Mouse (Mus musculus) 416B (cell line): ENCODE data around the gene Psma7.
A peak's percentile ranks its signal among the peaks of the same experiment; 100 is the strongest.

ENCODE experiments used
- DNase-seq: peaks from one replicate; pipeline ENCODE4 v3.0.0; 2011; ENCODE audit warnings: low read depth

Psma7 gene

DNA sequence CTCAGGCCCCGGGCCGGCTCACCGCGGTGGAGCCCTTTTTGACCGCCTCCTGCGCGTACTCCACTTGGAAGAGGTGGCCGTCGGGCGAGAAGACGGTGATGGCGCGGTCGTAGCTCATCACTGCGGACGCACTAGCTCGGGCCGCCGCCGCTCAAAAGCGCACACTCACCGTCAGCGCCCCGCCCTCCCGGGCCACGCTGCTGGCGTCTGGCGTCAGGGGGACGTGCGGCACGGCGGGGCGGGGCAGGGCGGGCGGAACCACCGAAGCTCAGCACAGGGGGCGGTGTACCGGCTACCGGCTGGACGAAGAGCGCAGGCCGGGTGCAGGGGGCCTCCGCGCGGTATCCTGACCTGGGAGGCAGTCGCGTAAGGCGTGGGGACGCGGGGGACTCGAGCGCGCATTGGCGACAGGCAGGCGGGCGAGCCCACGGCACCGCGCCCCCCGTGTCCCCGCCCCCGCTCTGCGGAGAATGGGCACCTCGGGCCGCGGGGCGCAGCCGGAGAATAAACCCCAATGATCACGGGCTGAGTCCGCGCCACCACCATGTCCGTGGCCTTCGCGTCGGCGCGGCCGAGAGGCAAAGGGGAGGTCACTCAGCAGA is at the start of gene Psma7, which contains the start of gene Ss18l1:
Gene Psma7 (minus strand): TSS at position 178 of the 602 bp plus-strand sequence.
Gene Ss18l1 (plus strand): TSS at position 254 of the 602 bp plus-strand sequence.
- DNase-seq = peak; percentile 91

DNA sequence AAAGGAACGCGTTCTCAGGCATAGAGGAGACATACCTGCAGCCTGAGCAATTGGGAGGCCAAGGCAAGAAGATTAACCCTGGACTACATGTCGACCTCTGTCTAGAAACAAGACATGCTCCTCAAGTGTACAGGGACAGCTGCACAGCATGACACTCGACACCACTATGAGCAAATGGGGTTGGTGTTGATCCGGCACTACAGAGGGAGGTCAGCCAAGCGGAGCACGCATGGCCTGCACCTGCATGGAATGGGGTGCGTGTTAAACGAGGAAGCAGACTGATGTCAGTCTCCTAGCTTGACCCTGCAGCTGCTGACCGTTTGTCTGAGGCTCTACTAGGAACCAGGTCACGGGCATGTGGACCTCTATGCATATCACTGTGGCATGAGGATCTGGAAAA is 48.1 kb upstream of the Psma7 start:
- no peak for DNase-seq

DNA sequence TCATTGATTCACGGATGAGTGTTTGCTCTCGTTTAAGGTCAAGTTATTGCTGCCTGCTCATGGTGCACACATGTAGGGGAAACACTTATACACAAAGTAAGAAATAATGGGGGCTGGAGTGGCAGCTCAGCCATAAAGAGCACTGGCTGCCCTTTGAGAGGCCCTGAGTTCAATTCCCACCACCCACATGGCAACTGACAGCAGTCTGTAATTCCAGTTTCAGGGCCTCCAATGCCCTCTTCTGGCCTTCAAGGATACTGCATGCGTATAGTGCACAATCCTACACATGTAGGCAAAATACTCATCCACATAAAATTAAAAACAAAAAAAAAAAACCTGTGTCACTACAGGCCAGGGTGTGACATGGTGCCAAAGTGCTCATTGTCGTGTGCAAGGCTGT is 45.2 kb upstream of the Psma7 start:
- DNase-seq = no peak

DNA sequence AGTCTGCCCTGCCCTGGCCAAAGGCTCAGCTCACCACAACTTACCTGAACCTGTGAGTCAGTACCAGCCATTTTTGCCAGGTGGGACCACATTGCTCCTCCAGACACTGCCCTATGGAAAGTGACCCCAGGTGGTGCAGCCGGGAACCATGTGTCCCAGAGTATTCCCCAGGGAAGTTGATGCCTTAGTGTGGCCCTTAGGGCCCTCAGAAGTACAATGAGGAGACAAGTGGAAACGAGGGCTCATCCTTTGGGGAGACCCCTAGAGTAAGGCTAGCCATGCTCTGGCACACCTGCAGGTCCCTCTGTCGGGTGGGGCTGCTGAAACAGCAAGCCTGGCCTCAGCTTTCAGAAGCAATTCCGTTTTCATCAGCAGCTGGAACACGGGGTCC is 44.4 kb upstream of the Psma7 start:
- no peak for DNase-seq

DNA sequence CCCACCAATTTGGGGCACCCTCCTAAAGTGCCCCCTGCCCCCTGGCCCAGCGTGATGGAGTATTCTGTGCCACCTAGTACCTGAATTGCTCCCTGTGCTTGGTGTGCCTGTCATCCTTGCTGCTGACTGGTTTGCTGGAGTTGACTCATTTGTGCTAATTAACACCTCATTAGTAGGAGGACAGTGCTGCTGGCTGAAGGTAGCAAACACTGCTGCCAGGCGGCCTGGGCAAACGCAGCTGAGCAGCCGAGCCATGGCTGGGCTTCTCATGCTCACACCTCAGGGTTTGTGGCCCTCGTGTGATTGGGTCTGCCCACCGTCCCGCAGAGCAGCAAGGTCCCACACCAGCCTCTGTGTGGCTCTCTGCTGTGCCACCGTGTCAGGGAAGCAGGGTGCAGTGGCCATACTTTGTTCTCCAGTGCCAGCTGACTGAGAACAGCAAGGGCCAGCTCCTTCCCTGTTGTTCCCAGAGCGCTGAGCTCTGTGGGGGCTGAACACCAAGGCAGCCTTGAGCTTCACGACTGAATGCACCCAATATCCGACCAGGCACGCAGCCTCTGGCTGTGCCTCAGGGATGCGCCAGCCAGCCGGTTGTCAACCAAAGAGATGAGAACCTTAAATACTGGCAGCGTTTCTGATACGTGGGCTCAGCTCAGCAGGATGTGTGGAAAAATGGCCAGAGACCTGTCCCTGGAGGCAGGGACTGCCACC is 43.8 kb upstream of the Psma7 start:
- no peak for DNase-seq

DNA sequence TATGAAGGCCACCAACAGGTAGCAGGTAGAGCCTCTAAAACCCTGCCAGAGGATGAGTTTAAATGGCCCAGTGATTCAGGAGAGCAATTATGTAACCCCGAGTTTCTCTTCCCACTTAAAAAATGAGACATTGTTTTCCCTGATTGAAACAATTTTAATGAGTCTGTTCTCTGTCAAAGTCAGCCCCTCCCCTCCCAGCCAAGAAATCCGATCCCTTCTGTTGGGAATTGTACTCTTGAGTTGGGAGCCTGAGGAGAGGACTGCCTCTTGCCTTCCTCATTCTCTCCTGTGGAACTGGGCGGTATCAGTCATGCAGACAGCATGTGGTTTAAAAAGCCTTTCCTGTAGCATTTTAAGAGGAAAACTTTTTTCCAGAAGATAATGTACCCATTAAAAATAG is 42.3 kb upstream of the Psma7 start:
- no peak for DNase-seq

DNA sequence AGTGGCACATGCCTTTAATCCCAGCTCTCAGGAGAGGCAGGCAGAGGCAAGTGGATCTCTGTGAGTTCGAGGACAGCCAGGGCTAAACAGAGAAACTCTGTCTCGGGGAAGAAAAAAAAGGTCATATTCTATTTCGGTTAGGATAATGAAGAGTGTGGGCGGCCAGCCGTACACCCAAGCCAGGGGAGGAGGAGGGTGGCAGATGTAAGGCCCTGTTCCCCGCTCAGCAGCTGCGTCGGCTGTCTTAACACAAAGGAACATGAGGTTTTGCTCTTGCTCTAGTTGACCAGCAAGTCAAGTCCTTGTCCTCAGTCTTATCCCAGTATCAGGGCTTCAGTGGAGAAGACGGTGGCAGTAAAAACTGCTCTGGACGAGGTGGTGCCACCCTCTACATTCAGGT is 40.8 kb upstream of the Psma7 start:
- DNase-seq = no peak

DNA sequence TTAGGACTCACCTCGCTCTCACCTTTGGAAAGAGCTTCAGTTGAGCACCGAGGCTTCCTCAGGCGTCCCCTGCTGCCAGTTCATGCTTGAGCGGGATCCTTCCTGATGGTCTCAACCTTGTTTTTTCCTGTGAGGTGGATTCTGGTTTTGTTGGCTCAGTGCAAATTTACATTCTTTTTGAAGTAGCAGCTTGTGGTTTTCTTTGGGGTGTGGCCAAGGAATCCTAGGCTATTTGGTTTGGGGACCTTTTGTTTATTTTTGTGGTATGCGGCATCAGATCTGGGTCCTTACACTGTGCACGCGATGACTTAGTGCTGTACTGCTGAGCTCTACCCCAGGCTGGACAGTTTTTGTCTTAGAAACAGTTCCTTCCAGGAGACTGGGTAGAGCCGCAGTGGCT is 38.4 kb upstream of the Psma7 start:
- peak; percentile 38 for DNase-seq

DNA sequence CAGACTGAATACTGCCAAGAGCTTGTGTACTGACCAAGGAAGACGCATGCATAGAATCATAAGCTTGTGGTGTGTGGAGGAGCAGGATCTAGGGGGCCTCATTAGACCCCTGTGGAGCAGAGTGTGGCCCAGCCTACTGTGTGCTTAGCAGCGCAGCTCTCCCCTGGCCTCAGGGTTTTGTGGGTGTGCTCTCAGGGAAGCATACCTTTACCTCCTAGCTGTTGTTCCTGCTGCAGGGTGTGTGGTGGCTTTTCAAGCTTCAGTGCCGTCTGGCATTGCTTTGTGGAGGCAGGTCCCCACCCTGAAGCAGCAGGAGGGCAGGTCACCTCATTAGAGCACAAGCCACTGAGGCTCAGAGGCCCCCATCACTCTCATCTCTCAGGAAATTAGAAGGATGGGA is 35.4 kb upstream of the Psma7 start:
- no peak for DNase-seq

DNA sequence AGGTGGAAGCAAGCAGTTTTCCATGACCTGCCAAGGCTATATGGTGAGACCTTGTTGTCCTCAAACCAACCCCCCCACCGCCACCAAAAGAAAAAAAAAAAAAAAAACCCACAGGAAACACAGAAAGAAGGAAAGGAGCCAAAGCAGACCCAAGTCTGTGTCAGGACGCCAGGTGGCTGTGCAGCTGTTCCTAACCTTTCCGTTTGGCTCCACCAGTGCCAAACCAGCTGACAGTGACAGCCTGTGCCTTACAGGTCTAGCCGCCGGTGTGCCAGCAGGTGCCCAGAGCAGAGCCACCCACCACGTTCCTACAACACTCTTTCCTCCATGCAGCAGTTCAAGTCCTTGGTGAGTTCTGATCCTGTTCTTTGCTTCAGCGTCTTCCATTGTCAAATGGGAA is 30.7 kb upstream of the Psma7 start:
- DNase-seq = no peak

DNA sequence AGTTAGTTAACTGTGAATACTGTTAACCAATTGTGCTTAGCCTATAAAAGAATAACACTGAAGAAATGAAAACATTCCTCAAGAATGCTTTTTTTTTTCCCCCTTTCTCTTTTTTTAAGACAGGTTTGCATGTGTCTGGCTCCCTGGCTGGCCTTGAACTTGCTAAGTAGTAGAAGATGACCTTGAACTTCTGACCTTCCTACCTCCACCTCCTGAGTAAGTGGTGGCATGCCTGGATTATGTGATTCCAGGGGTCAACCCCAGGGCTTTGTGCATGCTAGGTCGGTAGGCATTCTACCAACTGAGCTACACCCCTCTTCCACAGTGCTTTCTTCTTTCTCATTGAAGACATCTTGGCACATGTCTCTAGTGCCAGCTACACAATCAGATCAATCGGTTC is 29.4 kb upstream of the Psma7 start:
- no peak for DNase-seq

DNA sequence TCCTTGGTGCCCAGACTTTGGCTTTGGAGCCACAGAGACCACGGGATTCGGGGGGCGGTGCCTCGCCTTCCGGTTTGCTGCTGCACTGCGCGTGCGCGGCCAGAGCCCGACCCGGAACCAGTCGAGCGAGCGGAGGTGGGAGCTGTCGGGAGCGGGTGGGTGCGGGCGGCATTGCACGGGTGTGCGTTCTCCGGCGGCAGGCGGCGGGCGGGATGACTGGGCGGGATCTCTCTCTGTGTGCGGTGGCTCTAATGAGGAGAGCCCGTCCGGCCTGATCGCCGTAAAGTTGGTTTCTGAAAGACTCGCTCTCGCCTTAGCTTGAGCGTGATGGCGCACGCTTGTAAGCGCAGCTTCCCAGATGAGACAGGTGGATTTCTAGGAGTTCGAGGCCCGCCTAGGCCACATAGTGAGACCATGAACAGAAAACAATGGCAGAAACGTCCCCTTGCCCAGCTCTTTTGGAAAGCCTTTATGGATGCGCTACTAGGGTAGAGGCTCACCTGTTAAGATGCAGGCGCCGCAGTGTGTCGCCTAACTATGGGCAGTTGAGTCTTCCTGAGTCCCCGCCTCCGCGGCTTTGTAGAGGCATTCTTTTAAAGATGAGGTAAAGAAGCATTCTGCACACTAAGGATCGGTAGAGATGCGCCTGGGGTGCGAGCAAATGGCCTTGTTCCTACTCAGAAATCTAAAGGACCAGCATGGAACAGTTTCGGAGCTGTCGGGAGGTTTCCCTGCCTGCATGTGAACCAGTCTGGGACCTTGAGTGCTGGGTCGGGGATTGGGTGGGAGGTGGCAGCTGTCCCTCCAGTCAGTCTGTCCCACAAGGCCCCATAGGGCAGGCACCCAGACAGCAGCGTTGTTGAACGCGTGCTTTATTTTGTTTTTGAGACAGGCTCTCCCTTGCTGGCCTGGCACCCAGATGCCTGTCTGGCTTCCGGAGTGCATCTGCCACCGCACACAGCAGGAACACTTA is 28.5 kb upstream of the Psma7 start, which contains the start of gene Mtg2:
Gene Mtg2 (plus strand): TSS at position 108 of the 973 bp plus-strand sequence.
- DNase-seq = peak; percentile 91

DNA sequence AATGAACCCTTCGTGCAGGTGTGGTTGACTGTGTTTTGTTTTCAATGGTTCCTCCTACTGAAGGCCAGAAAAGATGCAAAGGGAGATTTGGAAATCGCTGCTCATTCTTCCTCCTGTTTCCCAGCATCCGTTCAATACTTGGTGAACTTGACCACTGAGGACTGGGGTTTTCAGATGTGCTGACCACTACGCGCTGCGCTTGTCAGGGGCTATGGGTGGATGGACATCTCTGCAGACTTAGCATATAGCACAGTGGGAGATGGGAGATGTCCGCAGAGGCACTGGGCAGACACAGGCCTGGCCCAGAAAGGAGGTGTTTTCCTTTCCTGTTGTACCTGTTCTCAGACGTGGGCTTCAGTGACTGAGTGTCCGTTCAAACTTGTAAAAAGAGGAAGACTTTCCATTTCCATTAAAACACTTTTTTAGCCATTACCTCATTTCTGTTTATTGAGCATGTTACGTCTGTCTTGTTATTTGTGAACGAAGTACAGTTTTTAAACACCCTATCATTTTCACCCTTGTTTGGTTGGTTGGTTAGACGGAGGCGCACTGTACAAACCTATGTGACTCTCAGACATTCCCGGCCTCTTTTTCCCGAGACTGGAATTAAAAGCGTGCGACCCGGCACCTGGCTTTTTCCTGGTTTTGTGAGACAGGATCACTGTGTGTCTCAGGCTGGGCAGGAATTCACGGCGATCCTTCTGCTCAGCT is 27.7 kb upstream of the Psma7 start:
- no peak for DNase-seq

DNA sequence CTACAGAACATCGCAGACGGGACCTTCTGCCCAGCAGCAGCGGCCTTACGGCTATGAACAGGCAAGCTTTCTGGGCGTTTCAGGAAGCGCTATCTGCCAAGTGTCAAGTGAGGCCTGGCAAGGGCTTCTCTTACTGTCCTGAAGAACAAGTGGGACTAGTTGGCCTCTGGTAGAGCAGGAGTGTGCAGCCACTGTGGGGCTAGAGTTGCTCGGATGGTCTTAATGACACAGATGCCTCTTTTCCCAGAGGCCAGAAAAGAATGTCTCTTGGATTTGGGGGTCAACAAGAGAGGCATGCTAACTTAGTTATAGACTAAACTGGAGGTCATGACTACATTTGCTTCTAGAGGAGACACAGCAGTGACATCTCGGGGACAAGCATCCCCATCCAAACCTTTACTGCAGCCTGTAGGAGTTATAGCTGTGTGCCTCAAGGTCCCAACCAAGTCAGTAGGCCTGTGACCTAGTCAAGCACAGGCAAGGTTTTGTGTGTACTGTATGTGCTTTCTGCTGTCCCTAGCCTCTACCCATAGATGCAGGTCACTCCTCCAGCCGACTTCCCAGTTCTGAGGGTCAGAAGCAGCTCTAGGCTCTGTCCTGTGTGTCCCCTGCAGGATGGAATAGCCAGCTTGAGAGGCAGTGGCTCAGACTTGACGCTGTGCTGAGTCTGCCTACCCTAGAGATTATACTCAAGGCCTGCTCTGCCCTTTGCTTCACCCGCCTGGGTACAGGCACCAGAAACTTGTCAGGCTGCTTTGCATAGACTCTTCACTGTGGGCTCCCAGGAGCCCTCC is 21.3 kb upstream of the Psma7 start:
- DNase-seq = no peak

DNA sequence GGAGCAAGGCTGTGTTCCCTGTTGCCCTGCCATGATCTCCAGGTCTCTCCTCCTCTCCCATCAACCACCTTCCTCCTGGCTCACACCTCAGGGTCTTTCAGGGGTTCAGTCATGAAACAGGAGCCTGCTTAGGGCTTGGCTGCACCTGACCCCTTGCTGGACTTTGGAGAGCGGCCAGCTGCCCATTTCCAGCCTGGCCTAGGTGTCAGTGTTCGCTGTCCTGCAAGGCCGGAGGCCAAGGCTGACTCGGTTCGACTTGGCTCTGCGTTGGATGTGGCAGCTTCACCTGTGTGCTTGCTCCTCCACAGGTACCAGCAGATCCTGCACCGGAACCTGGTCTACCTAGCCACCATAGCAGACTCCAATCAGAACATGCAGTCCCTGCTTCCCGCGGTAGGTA is 10.8 kb upstream of the Psma7 start:
- no peak for DNase-seq

DNA sequence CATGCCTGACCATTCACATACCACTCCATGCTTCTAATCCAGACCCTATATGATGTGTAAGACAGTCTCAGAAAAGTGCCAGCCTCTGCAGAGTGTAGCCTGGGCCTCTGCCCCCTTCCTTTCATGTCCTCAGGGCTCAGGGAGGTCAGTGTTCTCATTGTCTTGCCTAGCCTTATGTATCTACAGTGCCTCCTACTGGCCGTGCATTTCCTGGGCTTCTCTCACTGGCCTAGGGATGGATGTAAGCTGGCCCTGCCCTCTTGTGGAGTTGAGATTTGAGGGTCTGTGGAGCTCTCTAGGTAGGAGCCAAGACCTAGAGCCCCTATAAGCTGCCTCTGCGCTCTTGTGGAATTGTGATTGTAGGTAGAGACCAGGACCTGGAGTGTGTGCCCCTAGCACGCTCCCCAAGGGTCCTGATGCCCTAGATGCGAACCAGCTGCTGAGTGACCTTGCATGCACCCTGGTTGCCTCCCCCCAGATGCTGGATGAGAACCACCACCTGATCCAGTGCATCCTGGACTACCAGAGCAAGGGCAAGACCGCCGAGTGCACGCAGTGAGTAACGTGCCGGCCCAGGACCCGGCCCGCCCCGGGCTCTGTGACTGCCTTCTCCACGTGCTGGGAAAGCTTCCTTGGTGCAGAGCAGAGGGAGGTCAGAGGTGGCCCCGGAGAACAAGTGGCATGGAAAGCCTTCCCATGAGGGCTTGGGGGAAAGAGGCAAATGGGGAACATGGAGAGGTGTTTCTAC is 9.9 kb upstream of the Psma7 start:
- peak; percentile 80 for DNase-seq

DNA sequence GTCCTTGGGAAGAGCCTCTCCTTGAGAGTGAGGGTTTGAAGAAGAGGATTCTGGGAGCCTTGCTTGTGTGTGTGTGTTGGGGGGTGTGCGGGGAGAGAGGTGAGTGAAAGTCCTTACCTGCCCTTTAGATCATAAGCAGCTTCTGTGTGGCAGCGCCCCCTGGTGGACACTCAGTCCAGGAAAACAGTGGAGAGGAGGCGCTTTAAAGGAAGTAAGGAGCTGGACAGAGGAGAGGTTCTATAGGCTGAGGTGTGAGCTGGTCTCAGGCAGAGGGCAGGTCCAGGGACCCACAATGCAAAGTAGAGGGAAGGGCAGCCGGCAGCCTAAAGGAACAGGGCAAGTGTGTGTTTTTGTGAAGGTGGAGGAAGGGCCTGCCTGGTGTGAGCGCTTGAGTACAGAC is 8.8 kb upstream of the Psma7 start:
- peak; percentile 83 for DNase-seq

DNA sequence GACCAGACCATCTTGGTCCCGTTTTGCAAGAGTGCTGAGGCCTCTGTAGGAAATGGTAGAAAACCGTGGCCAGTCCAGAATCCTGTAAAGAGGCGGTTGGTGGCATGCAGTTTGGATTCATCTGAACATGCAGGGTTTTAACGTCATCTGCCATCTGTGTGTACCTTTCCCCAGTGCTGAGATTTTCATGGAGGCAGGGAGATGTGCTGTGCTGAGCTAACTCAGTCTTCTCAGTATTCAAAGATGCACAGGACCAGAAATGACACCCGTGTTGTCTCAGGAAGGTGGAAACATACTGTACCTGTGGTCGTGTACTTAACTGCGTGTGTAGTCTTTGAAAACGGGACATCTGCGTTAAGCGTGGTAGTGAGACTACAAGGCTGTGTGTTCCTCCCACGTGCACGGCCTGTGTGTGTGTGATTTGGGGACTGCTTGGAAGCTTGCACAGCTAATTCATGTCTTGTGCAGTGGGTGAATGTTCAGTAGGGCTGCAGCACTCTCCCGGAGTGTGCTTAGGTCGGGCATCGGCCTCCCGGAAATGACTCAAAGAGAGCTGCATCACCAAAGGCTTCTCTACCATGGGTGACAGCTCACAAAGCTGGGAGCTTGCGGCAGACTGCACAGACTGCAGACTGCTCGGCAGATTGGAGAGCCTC is 5.9 kb upstream of the Psma7 start:
- no peak for DNase-seq

DNA sequence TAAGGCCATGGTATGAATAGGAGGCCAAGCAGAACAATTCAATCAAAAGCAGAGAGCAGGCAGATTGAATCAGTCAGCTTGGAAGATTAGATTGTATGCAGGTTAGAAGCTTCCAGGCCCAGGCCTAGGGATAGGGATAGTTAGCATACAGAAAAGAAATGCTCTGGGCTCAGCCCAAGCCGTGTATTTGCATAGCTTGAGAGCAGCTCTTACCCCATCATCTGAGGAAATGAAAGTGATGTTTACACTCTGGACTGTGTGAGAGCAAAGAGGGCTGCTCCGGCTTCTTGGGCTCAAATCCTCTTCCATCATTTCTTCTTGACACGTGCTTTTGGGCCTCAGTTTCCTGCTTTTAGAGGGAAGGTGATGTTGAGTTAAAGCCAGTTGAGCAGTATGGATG is 5.3 kb upstream of the Psma7 start:
- DNase-seq = no peak

DNA sequence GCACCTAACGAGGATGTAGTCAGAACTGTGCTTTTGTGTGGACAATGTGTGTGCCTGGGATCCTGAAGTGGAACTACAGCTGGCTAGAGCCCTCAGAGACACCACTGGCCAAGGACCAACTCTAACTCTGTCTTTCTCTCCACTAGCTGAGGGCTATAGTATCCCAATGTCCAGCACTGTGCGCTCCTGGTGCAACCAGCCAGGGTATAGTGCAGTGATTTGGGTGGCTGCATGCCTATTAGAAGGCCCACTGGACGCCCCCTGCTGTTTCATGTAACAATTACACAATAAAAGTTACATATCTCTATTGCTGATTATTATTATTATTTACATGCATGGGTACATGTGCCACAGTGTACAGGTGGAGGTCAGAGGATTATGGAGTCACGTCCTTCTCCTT is 3.0 kb upstream of the Psma7 start:
- peak; percentile 74 for DNase-seq
